Mouse (Mus musculus) C2C12 (cell line): ENCODE results near the gene Mms19.

Experiments used
- CTCF ChIP-seq: IDR thresholded peaks from one replicate; pipeline ENCODE4 v1.5.1; 2011; ENCODE audit not compliant: control insufficient read depth, insufficient read depth, insufficient read length
- MYOD1 ChIP-seq: IDR thresholded peaks from one replicate; pipeline ENCODE4 v1.6.1; 2011; ENCODE audit warnings: low read depth; ENCODE audit not compliant: control insufficient read depth, insufficient read length
- MYOG ChIP-seq: IDR thresholded peaks from one replicate; pipeline ENCODE4 v1.6.1; 2011; ENCODE audit not compliant: control insufficient read depth, insufficient read length; ENCODE audit errors: extremely low read depth
- USF1 ChIP-seq: IDR thresholded peaks from one replicate; pipeline ENCODE4 v1.6.1; 2011; ENCODE audit warnings: low read depth, mild to moderate bottlenecking, control low read depth, moderate library complexity

- TF ChIP-seq CTCF (no peak), USF1 (peak; percentile 93), MYOD1 (no peak), MYOG (no peak)
Measured at GRCm38 (mm10) chr19:41980819-41981594, at the start of gene Mms19.
